Mouse (Mus musculus): ENCODE measurements at regions not wholly inside any gene's neighbourhood (a gene's known extent, or its start where the extent isn't known, plus 50 kb on each side); places are given as distances from the start of the nearest gene placed in this dataset.
"Not testable (repeated sequence)": the region's sequence is repeated elsewhere in the genome, so short reads cannot be mapped to it uniquely, and the experiment has no call there.

DNA sequence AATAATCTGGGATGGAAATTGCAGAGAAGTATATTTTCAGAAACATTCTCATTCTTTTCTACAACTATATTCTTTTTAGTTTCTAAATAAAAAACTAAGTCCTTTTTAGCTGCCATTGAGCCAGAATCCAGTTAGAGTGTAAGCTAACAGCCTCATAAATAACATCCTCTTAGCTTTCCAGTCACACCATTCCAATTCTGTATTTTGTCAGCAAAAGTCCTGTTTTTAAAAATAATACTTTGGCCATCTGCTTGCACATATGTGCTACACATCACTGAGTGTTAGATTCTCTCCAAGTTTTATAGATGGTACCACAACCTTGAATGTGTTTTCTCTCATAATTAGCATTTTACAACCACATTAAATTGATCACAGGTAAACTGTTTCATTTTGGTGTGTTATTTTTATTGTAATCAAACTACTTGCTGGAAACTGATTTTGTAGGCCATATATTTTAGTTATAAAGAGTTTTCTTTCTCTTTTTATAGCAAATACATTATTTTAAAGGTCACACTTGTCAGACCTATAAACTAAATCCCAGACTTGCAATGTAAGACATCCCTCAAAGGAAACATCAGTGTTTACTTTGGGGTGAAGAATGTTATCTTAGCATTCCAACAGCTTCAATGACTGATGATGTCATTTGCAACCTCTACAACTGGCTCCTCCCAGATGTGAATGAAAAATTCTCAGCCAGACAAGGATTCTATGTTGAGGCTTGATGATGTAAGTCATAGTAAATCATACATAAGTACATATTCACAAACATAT lies 1878.9 kb upstream of the Flrt2 start:
- DNase-seq (ENCODE audit: extremely low spot score in 1 of 2, low spot score in 1 of 2): no peak

- no peak for DNase-seq (ENCODE audit: extremely low spot score in 1 of 2, low spot score in 1 of 2)
Observed at GRCm38 (mm10) chr12:93850944-93851520, 1841.0 kb upstream of the Flrt2 start.

GRCm38 (mm10) chr12:93851660-93852059 lies 1840.4 kb upstream of the Flrt2 start:
- no peak for DNase-seq (ENCODE audit: extremely low spot score in 1 of 2, low spot score in 1 of 2)

- no peak for DNase-seq (ENCODE audit: extremely low spot score in 1 of 2, low spot score in 1 of 2)
Observed at GRCm38 (mm10) chr12:93885946-93886345, 1806.1 kb upstream of the Flrt2 start.

GRCm38 (mm10) chr12:93890109-93890508 lies 1801.9 kb upstream of the Flrt2 start:
- no peak for DNase-seq (ENCODE audit: extremely low spot score in 1 of 2, low spot score in 1 of 2)

- not testable (repeated sequence) for DNase-seq (ENCODE audit: extremely low spot score in 1 of 2, low spot score in 1 of 2)
Observed at GRCm38 (mm10) chr12:93928541-93929238, 1763.3 kb upstream of the Flrt2 start.

DNA sequence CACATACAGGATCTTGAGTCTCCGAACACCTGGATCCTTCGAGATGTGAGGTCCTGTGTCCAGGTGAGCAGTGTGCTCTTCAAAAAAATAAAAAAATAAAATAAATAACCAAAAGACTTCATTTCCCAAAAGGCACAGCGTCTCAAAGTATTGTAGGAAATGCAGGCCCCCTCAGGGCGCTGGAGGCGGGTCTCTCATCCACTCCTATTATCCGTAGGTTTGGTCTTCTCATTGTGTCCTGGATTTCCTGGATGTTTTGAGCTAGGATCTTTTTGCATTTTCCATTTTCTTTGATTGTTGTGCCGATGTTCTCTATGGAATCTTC lies 1762.8 kb upstream of the Flrt2 start:
- DNase-seq (ENCODE audit: extremely low spot score in 1 of 2, low spot score in 1 of 2): not testable (repeated sequence)

- not testable (repeated sequence) for DNase-seq (ENCODE audit: extremely low spot score in 1 of 2, low spot score in 1 of 2)
Observed at GRCm38 (mm10) chr12:93930242-93930641, 1761.8 kb upstream of the Flrt2 start.

GRCm38 (mm10) chr12:93960869-93961268 lies 1731.2 kb upstream of the Flrt2 start:
- no peak for DNase-seq (ENCODE audit: extremely low spot score in 1 of 2, low spot score in 1 of 2)

DNA sequence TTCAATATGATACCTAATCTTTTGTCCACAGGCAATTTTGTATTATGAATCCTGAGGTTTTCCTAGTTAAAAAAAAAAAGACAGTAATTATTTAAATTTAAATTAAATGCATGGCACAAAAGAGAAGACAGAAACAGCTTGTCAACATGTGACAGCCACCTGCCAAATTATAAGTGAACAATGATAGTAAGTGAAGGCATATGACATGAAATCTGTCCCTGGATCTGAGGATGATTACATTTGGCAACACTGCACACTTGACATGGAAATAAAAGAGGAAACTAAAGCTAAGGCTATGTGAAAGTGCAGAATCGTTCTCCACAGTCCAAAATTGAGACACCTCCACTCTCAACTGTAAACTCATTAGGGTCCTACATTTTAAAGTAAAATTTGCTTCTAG lies 1710.7 kb upstream of the Flrt2 start:
- DNase-seq (ENCODE audit: extremely low spot score in 1 of 2, low spot score in 1 of 2): no peak

DNA sequence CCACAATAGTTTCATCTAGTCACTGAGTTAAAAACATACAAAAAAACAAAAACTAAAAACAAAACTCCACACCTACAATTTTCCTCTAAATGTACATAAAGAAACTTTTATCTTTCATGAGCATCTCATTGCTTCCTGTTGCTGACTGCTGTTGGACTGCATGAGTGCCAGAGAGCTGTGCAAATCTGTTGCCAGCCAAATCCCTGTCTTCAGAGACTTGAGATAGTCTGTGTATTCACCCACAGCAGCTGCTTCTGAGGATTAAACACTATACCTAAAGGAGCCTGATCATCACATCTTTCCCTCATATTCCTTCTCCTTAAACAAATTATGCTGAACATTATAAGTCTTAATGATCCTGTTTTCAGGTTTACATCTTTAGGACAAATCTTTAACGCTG lies 1700.5 kb upstream of the Flrt2 start:
- no peak for DNase-seq (ENCODE audit: extremely low spot score in 1 of 2, low spot score in 1 of 2)

- DNase-seq (ENCODE audit: extremely low spot score in 1 of 2, low spot score in 1 of 2): no peak
Observed at GRCm38 (mm10) chr12:93993875-93994274, 1698.2 kb upstream of the Flrt2 start.

DNA sequence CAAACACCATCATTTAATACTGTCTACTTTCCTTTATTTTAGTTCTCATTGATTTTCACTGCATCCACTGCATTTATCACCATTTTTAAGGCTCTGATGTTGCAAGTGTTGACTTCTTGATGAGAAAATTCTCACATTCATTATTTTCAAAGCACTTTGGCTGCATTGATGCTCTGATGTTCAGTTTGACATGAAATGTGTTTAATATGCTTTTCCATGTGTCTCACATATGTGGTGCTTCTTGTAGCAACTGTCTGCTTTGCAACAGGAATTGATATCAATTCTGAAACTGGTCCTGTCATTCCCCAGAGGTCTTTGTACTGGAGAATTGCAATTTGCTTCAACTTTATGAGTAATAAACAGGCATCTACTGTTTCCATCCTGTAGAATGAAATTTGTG lies 1676.1 kb upstream of the Flrt2 start:
- DNase-seq (ENCODE audit: extremely low spot score in 1 of 2, low spot score in 1 of 2): no peak

GRCm38 (mm10) chr12:94031364-94031763 lies 1660.7 kb upstream of the Flrt2 start:
- no peak for DNase-seq (ENCODE audit: extremely low spot score in 1 of 2, low spot score in 1 of 2)

- DNase-seq (ENCODE audit: extremely low spot score in 1 of 2, low spot score in 1 of 2): no peak
Observed at GRCm38 (mm10) chr12:94047972-94048371, 1644.1 kb upstream of the Flrt2 start.

- no peak for DNase-seq (ENCODE audit: extremely low spot score in 1 of 2, low spot score in 1 of 2)
Observed at GRCm38 (mm10) chr12:94057767-94058166, 1634.3 kb upstream of the Flrt2 start.

GRCm38 (mm10) chr12:94059641-94060040 lies 1632.4 kb upstream of the Flrt2 start:
- DNase-seq (ENCODE audit: extremely low spot score in 1 of 2, low spot score in 1 of 2): no peak

- no peak for DNase-seq (ENCODE audit: extremely low spot score in 1 of 2, low spot score in 1 of 2)
Observed at GRCm38 (mm10) chr12:94060336-94060735, 1631.7 kb upstream of the Flrt2 start.

DNA sequence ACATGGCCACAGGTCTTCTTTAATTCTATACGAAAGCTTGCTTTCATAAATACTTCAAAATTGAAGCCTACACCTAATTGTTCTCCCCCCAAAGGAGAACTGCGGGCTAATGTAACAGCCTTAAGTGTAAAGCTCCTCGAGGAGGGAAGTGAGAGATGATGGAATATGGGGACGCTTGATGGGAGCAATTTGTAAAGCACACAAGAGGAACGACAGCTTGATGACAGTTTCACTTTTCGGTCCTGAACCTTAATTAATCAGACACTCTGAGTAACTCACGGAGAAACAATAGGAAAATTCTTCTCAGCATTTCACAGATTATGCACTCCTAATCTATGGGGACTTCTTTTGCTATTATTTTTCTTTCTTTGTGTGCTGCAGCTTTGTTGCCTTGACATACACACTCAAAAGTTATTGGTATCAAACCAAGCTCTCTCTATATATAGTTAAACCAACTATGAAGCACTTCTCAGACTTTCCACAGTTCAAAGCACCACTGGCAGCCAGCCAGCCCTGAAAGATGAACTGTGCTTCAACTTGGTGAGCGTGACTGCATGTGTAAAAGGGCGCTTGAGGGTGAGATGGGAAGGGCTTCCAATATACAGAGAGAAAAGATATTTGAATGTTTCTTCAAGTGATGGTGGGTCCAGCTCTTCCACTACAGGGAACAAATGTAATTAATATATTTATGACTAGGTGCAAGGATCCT lies 1625.4 kb upstream of the Flrt2 start:
- no peak for DNase-seq (ENCODE audit: extremely low spot score in 1 of 2, low spot score in 1 of 2)

GRCm38 (mm10) chr12:94070940-94071505 lies 1621.0 kb upstream of the Flrt2 start:
- no peak for DNase-seq (ENCODE audit: extremely low spot score in 1 of 2, low spot score in 1 of 2)

Measured in layer of hippocampus, postnatal 25 days (tissue).